Mouse (Mus musculus) liver, embryonic 12.5 days (tissue): ENCODE data around the gene Tiam1. TPM values are rescaled to one million over a fixed set of nuclear protein-coding genes. Genes with fewer than 3 reads are reported as not detected.

Source experiments
- ATAC-seq: fragments of 200-750 bp; cut with Nextera tagmentation; 2 replicates; pipeline ENCODE4 v1.8.0; 2017; ENCODE audit warnings: moderate number of reproducible peaks, mild to moderate bottlenecking, moderate library complexity
- H3K27ac ChIP-seq: fragments of 300-500 bp; sonication (generic); 2 replicates; pipeline ENCODE4 v1.5.1; 2016; ENCODE audit warnings: mild to moderate bottlenecking
- H3K27me3 ChIP-seq: fragments of 300-500 bp; sonication (generic); replicated peaks from 2 replicates; pipeline ENCODE4 v1.6.1; 2016; ENCODE audit warnings: mild to moderate bottlenecking, moderate library complexity
- H3K36me3 ChIP-seq: fragments of 300-500 bp; sonication (generic); 2 replicates; pipeline ENCODE4 v1.6.1; 2016; ENCODE audit warnings: mild to moderate bottlenecking, moderate library complexity
- H3K4me1 ChIP-seq: fragments of 300-500 bp; sonication (generic); 2 replicates; pipeline ENCODE4 v1.6.1; 2016
- H3K4me2 ChIP-seq: fragments of 300-500 bp; sonication (generic); 2 replicates; pipeline ENCODE4 v1.6.1; 2016; ENCODE audit warnings: mild to moderate bottlenecking, moderate library complexity
- H3K4me3 ChIP-seq: fragments of 300-500 bp; sonication (generic); 2 replicates; pipeline ENCODE4 v1.5.1; 2016; ENCODE audit warnings: mild to moderate bottlenecking, moderate library complexity
- H3K9ac ChIP-seq: fragments of 300-500 bp; sonication (generic); 2 replicates; pipeline ENCODE4 v1.6.1; 2016; ENCODE audit warnings: mild to moderate bottlenecking, moderate library complexity
- H3K9me3 ChIP-seq: fragments of 300-500 bp; sonication (generic); replicated peaks from 2 replicates; pipeline ENCODE4 v1.6.1; 2016; ENCODE audit warnings: mild to moderate bottlenecking, moderate library complexity
- WGBS: fragments of 180-500 bp; shearing (Covaris S2); methylation state at CpG from one replicate; pipeline ENCODE4 v1.1.7; 2016; ENCODE audit not compliant: insufficient replicate concordance; 5-methylcytosine and 5-hydroxymethylcytosine counted together
- polyA plus RNA-seq: library from polyadenylated mRNA; unstranded; fragments of >200 nt; fragmentation: Nextera tagmentation; extraction: Ambion mirVana; gene quantifications from 2 replicates; pipeline ENCODE4 v1.2.1, GENCODE M21; 2016

Tiam1 gene
- polyA plus RNA-seq, 1 experiment from 2014 or later, result 9.7 TPM

DNA sequence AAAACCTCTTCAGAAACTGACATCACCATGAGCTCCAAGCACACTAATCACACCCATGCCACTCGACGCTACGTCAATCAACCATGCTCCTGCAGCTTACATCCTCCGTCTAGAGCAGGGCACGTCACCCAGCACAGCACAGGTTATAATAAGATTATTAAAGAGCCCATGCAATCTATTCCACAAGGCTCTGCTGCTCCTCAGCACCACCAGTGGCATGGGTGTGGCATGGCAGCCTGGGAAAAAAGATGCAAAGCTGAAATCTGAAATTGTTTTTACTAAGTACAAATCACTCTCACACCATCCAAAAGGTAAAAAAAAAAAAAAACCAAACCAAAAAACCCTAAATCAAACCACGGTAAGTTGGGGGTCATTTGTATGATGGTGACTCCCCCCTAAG, 135.1 kb downstream of the Tiam1 start:
- H3K4me1 ChIP-seq, result no peaks in the 10 kb centered on the region
- no peaks in the 10 kb centered on the region for H3K27me3 ChIP-seq
- H3K27ac ChIP-seq, result no peak overlapping the region
- no peak for ATAC-seq
- H3K9ac ChIP-seq, result no peak overlapping the region
- no peak overlapping the region for H3K4me2 ChIP-seq
- no peak overlapping the region for H3K4me3 ChIP-seq
- no peaks in the 10 kb centered on the region for H3K9me3 ChIP-seq
- 83% methylated on average over 6 of the region's 6 CpGs for WGBS
- no peaks in the 10 kb centered on the region for H3K36me3 ChIP-seq

GRCm38 (mm10) chr16:90007391-90007977, 136.1 kb downstream of the Tiam1 start:
- Histone ChIP-seq H3K4me3 (no peak overlapping the region), H3K27ac (no peak overlapping the region), H3K4me2 (no peak overlapping the region), H3K4me1 (no peaks in the 10 kb centered on the region), H3K27me3 (no peaks in the 10 kb centered on the region), H3K36me3 (no peaks in the 10 kb centered on the region), H3K9ac (no peak overlapping the region), H3K9me3 (no peaks in the 10 kb centered on the region)
- no peak for ATAC-seq
- 80% methylated on average over 13 of the region's 13 CpGs for WGBS

DNA sequence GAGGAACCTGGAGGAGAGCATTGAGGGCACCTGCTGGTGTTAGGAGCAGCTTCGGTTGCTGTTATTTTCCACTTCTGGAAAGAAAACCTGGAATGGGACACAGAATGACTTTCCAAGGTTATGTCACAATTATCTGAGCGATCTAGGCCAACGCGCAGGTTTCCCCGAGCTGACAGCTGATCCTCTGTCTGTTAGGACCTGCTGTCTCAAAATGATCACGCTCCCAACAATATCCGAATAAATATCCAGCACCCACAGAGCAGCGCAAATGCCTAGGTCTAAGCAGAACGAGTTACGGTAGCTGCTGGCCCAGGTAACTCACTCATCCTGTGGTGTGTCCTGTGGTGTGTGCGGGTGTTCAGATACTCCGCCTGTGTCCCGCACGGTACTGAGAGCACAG, 140.0 kb downstream of the Tiam1 start:
- Histone ChIP-seq H3K36me3 (0 out of 2 replicates have a peak, but pooled peaks cover 3% of the 10 kb centered on the region), H3K4me1 (no peaks in the 10 kb centered on the region), H3K27ac (no peak overlapping the region), H3K4me3 (no peak overlapping the region), H3K9ac (no peak overlapping the region), H3K27me3 (no peaks in the 10 kb centered on the region), H3K9me3 (peaks cover 3% of the 10 kb centered on the region; the same call in 1 of the 2 replicates), H3K4me2 (no peak overlapping the region)
- ATAC-seq, result no peak
- 88% methylated on average over 14 of the region's 14 CpGs for whole genome bisulfite sequencing

DNA sequence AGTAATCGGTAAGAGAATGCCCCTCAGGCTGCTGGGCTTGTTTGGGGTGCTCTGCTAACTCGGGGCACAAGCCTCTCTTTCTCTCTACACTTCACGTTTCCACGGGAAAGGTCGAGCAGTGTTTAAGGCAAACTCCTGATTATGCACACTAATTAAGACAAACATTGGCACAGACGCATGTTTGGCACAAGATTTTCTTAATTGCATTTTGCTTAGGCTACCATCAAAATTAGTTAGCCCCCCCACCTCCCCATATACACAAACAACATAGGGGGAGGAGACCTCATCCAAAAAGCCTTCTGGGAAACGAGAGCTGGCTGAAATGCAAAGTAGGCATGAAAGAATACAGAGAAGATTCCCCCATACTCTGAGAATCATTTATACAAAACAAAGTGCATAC, 148.4 kb downstream of the Tiam1 start:
- no peak for ATAC-seq
- WGBS, result 77% methylated on average over 7 of the region's 7 CpGs

DNA sequence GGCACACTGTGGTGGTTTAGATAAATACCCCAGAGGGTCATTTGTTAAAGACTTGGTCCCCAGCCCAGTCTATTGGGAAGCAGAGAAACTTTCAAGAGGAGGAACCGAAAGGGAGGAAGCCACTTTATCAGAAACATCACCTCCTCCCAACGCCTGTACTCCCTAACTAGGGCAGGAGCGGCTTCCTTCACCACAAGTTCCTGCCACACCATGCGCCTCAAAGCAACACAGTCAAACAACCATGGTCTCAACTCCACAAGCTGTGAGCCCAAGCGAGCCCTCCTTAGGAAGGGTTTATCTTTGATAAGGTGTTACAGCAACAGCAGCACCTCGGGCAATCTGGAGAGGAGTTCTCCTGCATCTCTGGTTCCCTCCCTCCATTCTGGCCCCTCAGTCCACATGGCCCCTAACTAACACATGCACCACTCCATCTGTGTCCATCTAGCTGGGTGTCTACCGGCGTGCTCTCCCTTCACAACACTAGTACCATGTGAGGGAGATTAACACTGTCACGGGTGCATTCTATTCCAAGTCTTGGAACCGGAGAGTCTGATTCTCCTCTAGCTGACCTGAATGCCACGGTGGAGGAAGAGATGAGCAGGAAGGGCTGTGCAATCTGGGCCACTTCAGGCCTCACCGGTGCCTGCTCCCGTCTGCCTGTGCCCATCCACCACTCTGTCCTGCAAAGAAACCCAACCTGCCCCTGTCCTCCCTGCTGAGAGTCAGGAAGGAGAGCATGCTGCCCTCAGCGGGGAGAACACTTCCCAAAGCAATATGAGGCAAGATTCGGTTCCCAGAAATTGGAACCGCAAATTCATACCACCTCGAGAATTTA, 149.4 kb downstream of the Tiam1 start:
- 38% methylated on average over 17 of the region's 17 CpGs for WGBS
- Histone ChIP-seq H3K4me2 (peak overlapping the region; percentile 46), H3K9me3 (peaks cover 1% of the 10 kb centered on the region; the same call in 1 of the 2 replicates), H3K4me3 (no peak overlapping the region), H3K27ac (no peak overlapping the region), H3K27me3 (no peaks in the 10 kb centered on the region), H3K4me1 (peaks cover 56% of the 10 kb centered on the region), H3K36me3 (peaks cover 5% of the 10 kb centered on the region; the same call in 1 of the 2 replicates), H3K9ac (no peak overlapping the region)
- 0 out of 2 replicates have a peak, but pooled peaks have one; percentile 16 for ATAC-seq

More for the DNA sequence above, 148.4 kb downstream of the Tiam1 start:
- H3K36me3 ChIP-seq, result peaks cover 6% of the 10 kb centered on the region; the same call in 1 of the 2 replicates
- peaks cover 3% of the 10 kb centered on the region; the same call in 1 of the 2 replicates for H3K9me3 ChIP-seq
- no peak overlapping the region for H3K4me3 ChIP-seq
- no peak overlapping the region for H3K4me2 ChIP-seq
- H3K27ac ChIP-seq, result no peak overlapping the region
- H3K9ac ChIP-seq, result no peak overlapping the region
- peaks cover 50% of the 10 kb centered on the region for H3K4me1 ChIP-seq
- no peaks in the 10 kb centered on the region for H3K27me3 ChIP-seq

GRCm38 (mm10) chr16:89993506-89993905, 150.1 kb downstream of the Tiam1 start:
- Histone ChIP-seq H3K9ac (no peak overlapping the region), H3K4me1 (peaks cover 56% of the 10 kb centered on the region), H3K9me3 (no peaks in the 10 kb centered on the region), H3K27me3 (no peaks in the 10 kb centered on the region), H3K36me3 (peaks cover 3% of the 10 kb centered on the region; the same call in 1 of the 2 replicates), H3K27ac (no peak overlapping the region), H3K4me2 (peak overlapping the region; percentile 46), H3K4me3 (no peak overlapping the region)
- ATAC-seq, result no peak
- 53% methylated on average over 4 of the region's 4 CpGs for WGBS

DNA sequence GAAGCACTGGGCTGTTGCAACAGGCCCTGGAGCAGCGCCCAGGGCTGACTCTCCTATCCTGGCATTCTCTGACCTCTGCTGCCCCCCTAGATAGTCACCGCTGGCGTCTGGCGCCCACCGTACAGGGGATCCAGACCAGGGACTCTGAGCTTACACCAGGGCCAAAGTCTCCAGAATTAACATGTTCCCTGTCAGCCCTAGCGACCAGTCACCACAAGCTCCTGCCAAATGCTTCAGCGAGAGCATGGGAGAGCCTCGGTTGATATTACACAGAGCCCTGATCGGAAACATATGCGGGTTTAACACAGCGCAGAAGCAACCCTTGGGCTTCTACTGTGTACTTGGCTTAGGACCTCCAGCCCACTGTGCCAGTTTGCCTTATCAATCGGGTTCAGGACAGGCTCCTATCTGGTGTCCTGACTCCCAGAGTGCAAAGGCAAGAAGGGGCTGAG, 151.8 kb downstream of the Tiam1 start:
- peak; percentile 66 for ATAC-seq
- peak overlapping the region; percentile 21; the same call in 1 of the 2 replicates for H3K27ac ChIP-seq
- H3K4me2 ChIP-seq, result peak overlapping the region; percentile 17

DNA sequence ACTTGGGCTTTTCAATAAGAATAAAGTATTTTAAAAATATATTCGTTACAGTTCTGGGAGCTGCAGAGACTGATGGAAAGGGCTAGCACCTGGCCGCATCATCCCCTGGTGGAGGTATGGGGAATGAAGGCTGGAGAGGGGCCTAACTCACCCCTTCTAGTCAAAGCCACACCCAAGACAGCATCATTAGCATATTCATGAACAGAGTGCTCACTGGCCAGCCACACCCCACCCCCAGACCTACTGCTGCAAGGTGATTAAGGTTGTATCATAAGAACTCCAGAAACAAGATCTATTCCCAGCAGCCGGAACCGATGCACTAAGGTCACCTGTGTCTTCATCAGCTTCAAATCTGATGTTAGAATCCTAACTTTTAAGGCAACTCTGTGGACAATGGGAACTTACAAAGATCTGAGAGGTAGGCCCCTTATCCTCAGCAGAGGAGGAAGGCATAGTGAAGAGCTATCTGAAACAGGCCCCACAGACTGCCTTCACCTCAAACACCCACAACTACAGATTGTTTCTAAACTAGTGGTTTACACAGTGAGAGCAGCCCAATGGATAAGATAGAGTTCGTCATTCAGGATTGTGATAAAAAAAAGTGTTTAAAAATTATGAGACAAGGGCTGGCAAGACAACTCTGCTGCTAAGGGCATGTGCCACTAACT, 153.1 kb downstream of the Tiam1 start:
- Histone ChIP-seq H3K4me1 (peaks cover 78% of the 10 kb centered on the region), H3K9ac (no peak overlapping the region), H3K27ac (peak overlapping the region; percentile 61; the same call in 1 of the 2 replicates), H3K4me2 (no peak overlapping the region), H3K36me3 (no peaks in the 10 kb centered on the region), H3K9me3 (no peaks in the 10 kb centered on the region), H3K27me3 (no peaks in the 10 kb centered on the region), H3K4me3 (no peak overlapping the region)
- WGBS, result 28% methylated on average over 5 of the region's 5 CpGs
- ATAC-seq, result peak; percentile 79

More for the DNA sequence above, 151.8 kb downstream of the Tiam1 start:
- Histone ChIP-seq H3K9ac (no peak overlapping the region), H3K27me3 (no peaks in the 10 kb centered on the region), H3K4me1 (peaks cover 65% of the 10 kb centered on the region), H3K36me3 (peaks cover 3% of the 10 kb centered on the region; the same call in 1 of the 2 replicates), H3K9me3 (no peaks in the 10 kb centered on the region), H3K4me3 (no peak overlapping the region)
- 51% methylated on average over 12 of the region's 12 CpGs for WGBS

- H3K27ac ChIP-seq, result no peak overlapping the region
- H3K36me3 ChIP-seq, result no peaks in the 10 kb centered on the region
- H3K9ac ChIP-seq, result no peak overlapping the region
- H3K4me3 ChIP-seq, result no peak overlapping the region
- ATAC-seq, result no peak
- 71% methylated on average over 10 of the region's 10 CpGs for WGBS
- H3K4me2 ChIP-seq, result no peak overlapping the region
- H3K4me1 ChIP-seq, result peaks cover 81% of the 10 kb centered on the region
- no peaks in the 10 kb centered on the region for H3K9me3 ChIP-seq
- no peaks in the 10 kb centered on the region for H3K27me3 ChIP-seq
Measured at GRCm38 (mm10) chr16:89989816-89990215, 153.8 kb downstream of the Tiam1 start.

- Histone ChIP-seq H3K4me2 (peak overlapping the region; percentile 75), H3K9me3 (no peaks in the 10 kb centered on the region), H3K9ac (no peak overlapping the region), H3K4me1 (peaks cover 71% of the 10 kb centered on the region), H3K27ac (peak overlapping the region; percentile 69; the same call in 1 of the 2 replicates), H3K27me3 (no peaks in the 10 kb centered on the region), H3K36me3 (no peaks in the 10 kb centered on the region), H3K4me3 (peak overlapping the region; percentile 35)
- ATAC-seq, result no peak
- 57% methylated on average over 18 of the region's 18 CpGs for WGBS
Measured at GRCm38 (mm10) chr16:89986672-89987362, 156.8 kb downstream of the Tiam1 start.

GRCm38 (mm10) chr16:89985702-89986481, 157.7 kb downstream of the Tiam1 start:
- Histone ChIP-seq H3K36me3 (no peaks in the 10 kb centered on the region), H3K27me3 (no peaks in the 10 kb centered on the region), H3K9me3 (no peaks in the 10 kb centered on the region), H3K4me2 (peak overlapping the region; percentile 75), H3K4me1 (peaks cover 65% of the 10 kb centered on the region), H3K27ac (peak overlapping the region; percentile 69), H3K9ac (peak overlapping the region; percentile 2; the same call in 1 of the 2 replicates), H3K4me3 (peak overlapping the region; percentile 35)
- WGBS, result 11% methylated on average over 20 of the region's 20 CpGs
- ATAC-seq, result peak; percentile 79
